Mouse (Mus musculus): Measurements from ENCODE around the gene Dnaaf5. TPM values are rescaled to one million over a fixed set of nuclear protein-coding genes. Genes with fewer than 3 reads are reported as not detected.

The Dnaaf5 gene
- polyA plus RNA-seq (2016; fragmentation: Nextera tagmentation; extraction: Ambion mirVana), result 6.5 and 8.0 TPM in 2 replicates

DNA sequence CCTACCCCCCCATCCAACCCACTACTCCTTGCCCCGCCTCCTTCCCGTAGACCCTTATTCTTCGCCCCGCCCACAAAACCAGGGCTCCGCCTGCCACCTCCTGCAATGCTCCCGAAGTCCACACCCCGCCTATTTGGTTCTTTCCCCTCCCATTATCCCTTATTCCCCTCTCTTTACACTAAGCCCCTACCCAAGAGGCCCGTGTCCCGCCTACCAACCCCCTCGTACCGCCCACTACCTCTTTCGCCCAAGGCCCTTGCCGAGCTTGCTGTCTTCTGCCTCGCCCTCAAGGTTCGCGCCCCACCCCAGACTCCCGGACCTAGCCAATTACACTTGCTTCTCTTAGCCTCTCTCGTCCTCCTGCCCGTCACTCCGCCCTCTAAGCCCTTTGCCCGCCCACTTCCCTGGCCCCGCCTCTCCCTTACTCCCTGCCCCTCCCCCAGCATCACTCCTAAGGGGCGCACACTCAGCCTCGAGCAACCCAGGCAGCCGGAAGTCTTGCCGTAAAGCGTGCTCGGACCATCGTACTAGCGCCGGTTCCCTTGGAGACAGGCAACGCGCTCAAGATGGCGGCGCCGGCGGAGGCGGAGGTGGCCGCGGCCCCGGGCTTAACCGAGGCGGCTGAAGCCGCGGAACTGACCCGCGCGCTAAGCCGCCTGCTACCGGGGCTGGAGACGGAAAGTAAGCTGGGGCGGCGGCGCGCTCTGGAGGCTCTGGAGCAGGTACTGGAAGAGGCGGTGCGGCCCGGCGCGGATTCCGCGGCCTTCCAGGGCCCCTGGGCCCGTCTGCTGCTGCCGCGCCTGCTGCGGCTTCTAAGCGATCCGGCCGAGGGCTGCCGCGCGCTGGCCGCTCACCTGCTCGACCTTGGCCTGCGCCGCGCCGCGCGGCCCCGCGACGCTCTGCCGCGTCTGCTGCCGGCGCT, at the start of gene Dnaaf5, which contains the start of gene Prkar1b:
Gene Dnaaf5 (plus strand): TSS at position 543 of the 922 bp plus-strand sequence.
Gene Prkar1b (minus strand): TSS at position 321 of the 922 bp plus-strand sequence.
- H3K4me2 ChIP-seq (replicated peaks), result peak within 1 kb of the TSS; percentile 98
- H3K9me3 ChIP-seq (replicated peaks), result no peaks in the 10 kb centered on the region
- under 1% methylated on average over 72 of the region's 87 CpGs for WGBS
- peak within 1 kb of the TSS; percentile 85 for H3K27ac ChIP-seq
- peaks cover 21% of the 10 kb centered on the region for H3K4me1 ChIP-seq
- no peaks in the 10 kb centered on the region for H3K27me3 ChIP-seq
- peak within 1 kb of the TSS; percentile 80 for H3K4me3 ChIP-seq
- H3K36me3 ChIP-seq, result peaks cover 30% of the 10 kb centered on the region
- peak; percentile 95 for ATAC-seq (ENCODE audit: low FRiP score)
- H3K9ac ChIP-seq, result peak within 1 kb of the TSS; percentile 88

GRCm38 (mm10) chr5:139101783-139102182, 48.2 kb upstream of the Dnaaf5 start:
- no peak for ATAC-seq (ENCODE audit: low FRiP score)
- H3K36me3 ChIP-seq, result peaks cover 12% of the 10 kb centered on the region; the same call in 1 of the 2 replicates
- no peak overlapping the region for H3K4me2 ChIP-seq (replicated peaks)
- 81% methylated on average over 6 of the region's 6 CpGs for WGBS
- H3K9ac ChIP-seq, result no peak overlapping the region
- no peaks in the 10 kb centered on the region for H3K27me3 ChIP-seq
- H3K9me3 ChIP-seq (replicated peaks), result no peaks in the 10 kb centered on the region
- no peak overlapping the region for H3K27ac ChIP-seq
- peaks cover 6% of the 10 kb centered on the region for H3K4me1 ChIP-seq
- no peak overlapping the region for H3K4me3 ChIP-seq

DNA sequence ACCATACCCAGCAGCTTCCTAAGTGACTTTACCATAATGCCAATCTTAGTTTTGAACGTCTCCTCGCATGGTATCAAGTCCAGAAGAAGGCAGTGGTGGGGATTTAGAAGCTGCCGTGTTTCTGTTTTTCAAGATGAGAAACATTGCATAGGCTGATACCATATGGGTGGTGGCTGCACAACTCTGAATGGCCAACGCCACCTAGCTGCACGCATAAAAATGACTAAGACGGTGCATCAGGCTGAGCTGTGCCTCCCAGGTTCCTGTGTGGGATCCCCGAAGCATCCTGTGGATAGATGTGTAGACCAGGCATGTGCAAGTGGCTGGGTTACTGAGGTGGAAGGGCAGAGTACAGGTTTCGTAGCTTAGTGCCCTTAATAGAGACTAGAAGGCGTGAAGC, 42.2 kb upstream of the Dnaaf5 start:
- Histone ChIP-seq H3K9me3 (replicated peaks) (no peaks in the 10 kb centered on the region), H3K36me3 (peaks cover 16% of the 10 kb centered on the region), H3K4me3 (no peak overlapping the region), H3K4me1 (no peaks in the 10 kb centered on the region), H3K4me2 (replicated peaks) (no peak overlapping the region), H3K27ac (no peak overlapping the region), H3K9ac (no peak overlapping the region), H3K27me3 (no peaks in the 10 kb centered on the region)
- WGBS, result 82% methylated on average over 9 of the region's 9 CpGs
- ATAC-seq (ENCODE audit: low FRiP score), result no peak

DNA sequence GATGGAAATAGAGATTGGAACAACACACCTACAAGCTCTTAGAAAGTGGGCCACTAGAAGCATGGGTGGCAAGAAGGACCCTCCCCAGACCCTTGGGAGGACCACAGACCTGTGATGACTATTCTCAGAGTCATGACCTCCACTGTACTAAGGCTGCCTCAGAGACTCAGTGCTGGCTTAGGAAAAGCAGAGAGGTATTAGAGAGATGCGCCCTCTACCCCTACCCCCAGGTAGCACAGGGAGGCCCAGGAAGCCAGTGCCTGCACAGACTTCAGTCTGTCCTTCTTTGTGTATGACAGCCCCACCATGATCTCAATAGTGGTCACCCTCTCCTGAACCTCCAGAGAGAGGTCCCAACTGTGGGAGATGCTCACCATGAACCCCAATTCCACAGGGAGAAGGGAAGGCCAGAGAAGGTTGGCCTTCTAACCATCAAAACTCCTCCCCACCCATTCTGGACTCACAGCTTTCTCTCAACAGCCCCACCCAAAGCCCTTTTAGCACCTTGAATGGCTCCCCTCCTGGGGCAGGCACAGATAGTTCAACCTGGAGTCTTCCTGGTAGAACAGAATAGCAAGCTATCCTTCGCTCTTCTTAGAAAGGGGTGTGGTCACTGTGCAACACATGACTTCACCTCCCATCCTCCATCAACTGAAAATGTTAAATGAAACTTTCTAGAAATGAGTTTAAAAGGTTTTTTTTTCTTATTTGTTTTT, 39.7 kb upstream of the Dnaaf5 start:
- Histone ChIP-seq H3K4me1 (peaks cover 3% of the 10 kb centered on the region; the same call in 1 of the 2 replicates), H3K9ac (no peak overlapping the region), H3K4me3 (no peak overlapping the region), H3K9me3 (replicated peaks) (no peaks in the 10 kb centered on the region), H3K36me3 (peaks cover 12% of the 10 kb centered on the region; the same call in 1 of the 2 replicates), H3K4me2 (replicated peaks) (no peak overlapping the region), H3K27ac (no peak overlapping the region), H3K27me3 (no peaks in the 10 kb centered on the region)
- ATAC-seq (ENCODE audit: low FRiP score), result no peak
- 93% methylated on average over 2 of the region's 2 CpGs for WGBS

DNA sequence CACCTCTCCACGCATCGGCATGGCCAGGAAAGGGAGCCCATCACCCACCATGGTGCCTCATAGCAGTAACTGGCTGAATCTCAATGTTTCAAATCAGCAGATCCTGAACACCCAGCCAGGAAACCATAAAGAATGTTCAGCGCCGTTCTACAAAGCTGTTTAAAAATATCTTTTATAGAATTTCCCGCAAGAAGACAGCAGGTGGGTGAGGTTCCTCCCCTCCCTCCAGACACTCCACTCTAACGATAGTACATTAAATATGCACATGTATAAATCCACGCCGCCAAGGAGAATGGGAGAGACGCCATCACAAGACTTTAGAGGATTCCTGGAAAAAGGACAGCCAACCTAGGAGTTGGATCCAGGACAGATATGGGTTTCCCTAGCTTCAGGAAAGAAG, 38.0 kb upstream of the Dnaaf5 start:
- Histone ChIP-seq H3K27ac (no peak overlapping the region), H3K36me3 (peaks cover 3% of the 10 kb centered on the region; the same call in 1 of the 2 replicates), H3K27me3 (no peaks in the 10 kb centered on the region), H3K4me3 (no peak overlapping the region), H3K9me3 (replicated peaks) (no peaks in the 10 kb centered on the region), H3K4me1 (peaks cover 3% of the 10 kb centered on the region; the same call in 1 of the 2 replicates), H3K4me2 (replicated peaks) (no peak overlapping the region), H3K9ac (no peak overlapping the region)
- 83% methylated on average over 9 of the region's 9 CpGs for WGBS
- ATAC-seq (ENCODE audit: low FRiP score), result no peak

DNA sequence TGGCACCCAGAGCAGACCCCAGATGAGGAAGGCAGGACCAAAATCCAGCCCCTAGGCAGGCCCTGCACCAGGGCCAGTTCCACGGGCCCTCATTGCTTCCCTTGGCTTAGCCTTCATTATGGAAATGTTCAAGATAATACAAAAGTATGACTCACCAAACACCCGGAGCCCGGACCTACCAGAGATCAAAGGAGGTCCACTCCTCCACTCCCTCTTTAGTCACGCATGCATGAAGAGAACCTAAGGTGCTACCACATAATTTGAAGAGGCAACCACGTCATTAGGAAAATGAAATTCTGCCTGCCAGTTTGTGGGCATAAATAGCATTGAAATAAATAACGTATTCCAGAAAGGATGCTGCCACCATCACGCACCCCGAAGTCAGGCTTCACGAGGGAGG, 37.6 kb upstream of the Dnaaf5 start:
- 87% methylated on average over 9 of the region's 9 CpGs for WGBS
- H3K27ac ChIP-seq, result no peak overlapping the region
- H3K4me1 ChIP-seq, result peaks cover 3% of the 10 kb centered on the region; the same call in 1 of the 2 replicates

GRCm38 (mm10) chr5:139114876-139115275, 35.1 kb upstream of the Dnaaf5 start:
- no peak overlapping the region for H3K4me3 ChIP-seq
- peaks cover 3% of the 10 kb centered on the region; the same call in 1 of the 2 replicates for H3K4me1 ChIP-seq
- H3K9me3 ChIP-seq (replicated peaks), result no peaks in the 10 kb centered on the region
- no peaks in the 10 kb centered on the region for H3K36me3 ChIP-seq
- no peak overlapping the region for H3K9ac ChIP-seq
- no peak for ATAC-seq (ENCODE audit: low FRiP score)
- H3K27me3 ChIP-seq, result no peaks in the 10 kb centered on the region
- 84% methylated on average over 4 of the region's 4 CpGs for WGBS
- no peak overlapping the region for H3K27ac ChIP-seq
- H3K4me2 ChIP-seq (replicated peaks), result no peak overlapping the region

More for the DNA sequence above, 37.6 kb upstream of the Dnaaf5 start:
- H3K4me3 ChIP-seq, result no peak overlapping the region
- no peaks in the 10 kb centered on the region for H3K27me3 ChIP-seq
- no peak overlapping the region for H3K4me2 ChIP-seq (replicated peaks)
- no peak overlapping the region for H3K9ac ChIP-seq
- H3K9me3 ChIP-seq (replicated peaks), result no peaks in the 10 kb centered on the region
- H3K36me3 ChIP-seq, result peaks cover 3% of the 10 kb centered on the region; the same call in 1 of the 2 replicates
- ATAC-seq (ENCODE audit: low FRiP score), result no peak

GRCm38 (mm10) chr5:139115507-139115906, 34.5 kb upstream of the Dnaaf5 start:
- Histone ChIP-seq H3K4me1 (peaks cover 3% of the 10 kb centered on the region; the same call in 1 of the 2 replicates), H3K4me2 (replicated peaks) (no peak overlapping the region), H3K4me3 (no peak overlapping the region), H3K36me3 (no peaks in the 10 kb centered on the region), H3K27ac (no peak overlapping the region), H3K27me3 (no peaks in the 10 kb centered on the region), H3K9me3 (replicated peaks) (no peaks in the 10 kb centered on the region), H3K9ac (no peak overlapping the region)
- ATAC-seq (ENCODE audit: low FRiP score), result no peak
- WGBS, result 95% methylated on average over 7 of the region's 7 CpGs

- ATAC-seq (ENCODE audit: low FRiP score), result no peak
- Histone ChIP-seq H3K27ac (no peak overlapping the region), H3K27me3 (no peaks in the 10 kb centered on the region), H3K4me2 (replicated peaks) (no peak overlapping the region), H3K4me3 (no peak overlapping the region), H3K9ac (no peak overlapping the region), H3K36me3 (no peaks in the 10 kb centered on the region), H3K4me1 (peaks cover 3% of the 10 kb centered on the region; the same call in 1 of the 2 replicates), H3K9me3 (replicated peaks) (no peaks in the 10 kb centered on the region)
- WGBS, result 77% methylated on average over 5 of the region's 5 CpGs
Observed at GRCm38 (mm10) chr5:139118139-139118960, 31.7 kb upstream of the Dnaaf5 start.

DNA sequence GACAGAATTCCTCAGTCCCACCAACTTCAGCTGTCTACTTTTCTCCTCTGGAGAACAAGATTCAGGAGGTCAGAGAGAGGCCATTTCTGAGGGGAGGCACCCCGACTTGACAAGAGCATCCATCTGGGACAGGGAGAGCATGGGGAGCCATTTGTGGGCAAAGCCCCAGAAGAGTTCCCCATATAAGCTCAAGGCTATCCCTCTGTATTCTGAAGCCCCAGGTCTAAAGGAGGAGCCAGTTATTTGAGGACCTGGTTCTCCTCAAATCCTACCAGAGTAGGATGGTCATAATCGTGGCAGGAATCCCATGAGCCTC, 31.1 kb upstream of the Dnaaf5 start:
- Histone ChIP-seq H3K9ac (no peak overlapping the region), H3K27ac (no peak overlapping the region), H3K4me1 (peaks cover 3% of the 10 kb centered on the region; the same call in 1 of the 2 replicates), H3K4me2 (replicated peaks) (no peak overlapping the region), H3K27me3 (no peaks in the 10 kb centered on the region), H3K9me3 (replicated peaks) (no peaks in the 10 kb centered on the region), H3K36me3 (no peaks in the 10 kb centered on the region), H3K4me3 (no peak overlapping the region)
- 55% methylated on average over 2 of the region's 2 CpGs for WGBS
- no peak for ATAC-seq (ENCODE audit: low FRiP score)

DNA sequence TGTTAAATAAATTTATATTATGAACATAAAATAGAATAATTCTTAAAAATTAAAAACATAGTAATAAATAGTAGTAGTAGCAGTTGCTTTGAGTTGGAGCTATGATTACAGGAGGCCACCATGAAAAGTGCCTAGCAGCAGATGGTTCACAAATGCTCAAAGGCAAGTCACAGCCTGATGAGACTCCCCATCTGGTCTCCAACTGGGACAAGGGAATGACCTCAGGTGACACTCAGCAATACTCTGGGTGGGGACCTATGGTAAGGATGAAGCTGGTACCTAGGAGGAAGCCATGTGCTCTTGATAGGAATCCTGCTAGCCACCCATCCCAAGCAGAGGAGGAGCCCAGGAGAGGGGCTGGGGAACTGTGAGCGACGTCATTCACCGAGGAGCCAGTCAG, 24.3 kb upstream of the Dnaaf5 start:
- Histone ChIP-seq H3K27ac (no peak overlapping the region), H3K4me2 (replicated peaks) (no peak overlapping the region), H3K27me3 (peaks cover 16% of the 10 kb centered on the region), H3K9me3 (replicated peaks) (no peaks in the 10 kb centered on the region), H3K9ac (no peak overlapping the region), H3K36me3 (peaks cover 13% of the 10 kb centered on the region; the same call in 1 of the 2 replicates), H3K4me3 (no peak overlapping the region), H3K4me1 (0 out of 2 replicates have a peak, but pooled peaks cover 8% of the 10 kb centered on the region)
- WGBS, result 70% methylated on average over 3 of the region's 3 CpGs
- ATAC-seq (ENCODE audit: low FRiP score), result no peak

Measured in hindbrain, embryonic 12.5 days (tissue).